Mouse (Mus musculus): Measurements from ENCODE around the gene Scgb1a1. TPM values are rescaled to one million over a fixed set of nuclear protein-coding genes. Genes with fewer than 3 reads are reported as not detected.
"Not testable (repeated sequence)": the region's sequence is repeated elsewhere in the genome, so short reads cannot be mapped to it uniquely, and the experiment has no call there.

Scgb1a1 gene
- polyA plus RNA-seq, 1 experiment from 2014 or later, result not detected

DNA sequence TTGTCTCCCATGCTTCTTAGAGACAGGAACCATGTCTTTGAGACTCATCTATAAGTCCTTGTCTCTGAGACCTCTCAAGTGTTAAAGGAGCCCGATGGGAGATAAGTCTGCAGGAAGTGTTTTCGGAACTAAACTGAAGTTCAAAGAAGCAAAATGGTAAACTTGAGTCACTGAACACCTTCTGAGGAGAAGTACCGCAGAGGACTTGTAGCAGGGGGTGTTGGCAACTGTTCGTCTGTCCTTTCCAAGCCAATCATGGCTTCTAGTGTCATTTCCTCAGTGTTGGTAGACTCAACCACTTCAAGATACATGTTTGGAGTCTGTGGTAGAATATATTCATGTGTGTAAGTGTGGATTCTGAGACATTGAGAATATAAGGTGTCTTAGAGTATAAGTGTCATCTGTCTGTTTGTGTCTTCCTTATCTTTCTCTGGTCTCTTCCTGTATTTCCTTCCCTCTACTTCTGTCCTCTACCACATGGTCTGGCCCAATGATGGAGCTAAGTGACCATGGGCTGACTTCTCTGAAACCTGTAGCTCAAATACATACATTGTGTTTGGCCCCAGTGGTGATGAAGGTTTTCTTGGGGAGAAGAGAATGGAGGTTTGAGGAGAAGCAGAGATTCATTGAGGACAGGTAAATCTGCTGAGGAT lies 31.9 kb downstream of the Scgb1a1 start:
- Histone ChIP-seq H3K27me3 (ENCODE audit: control insufficient read depth, insufficient read depth, low read length) (no peaks in the 10 kb centered on the region), H3K4me2 (replicated peaks; ENCODE audit: low read depth, low read length) (no peak overlapping the region), H3K9ac (ENCODE audit: low read depth, low read length) (no peak overlapping the region), H3K36me3 (ENCODE audit: control insufficient read depth, insufficient read depth, low read length) (no peaks in the 10 kb centered on the region), H3K4me3 (ENCODE audit: low read length) (no peak overlapping the region), H3K4me1 (ENCODE audit: control insufficient read depth, insufficient read depth, low read length) (no peaks in the 10 kb centered on the region), H3K9me3 (ENCODE audit: control insufficient read depth, low read length) (no peaks in the 10 kb centered on the region), H3K27ac (ENCODE audit: low read depth, low read length) (no peak overlapping the region)
- ATAC-seq (ENCODE audit: low FRiP score, low TSS enrichment), result no peak
- WGBS, result 87% methylated on average over 4 of the region's 4 CpGs

DNA sequence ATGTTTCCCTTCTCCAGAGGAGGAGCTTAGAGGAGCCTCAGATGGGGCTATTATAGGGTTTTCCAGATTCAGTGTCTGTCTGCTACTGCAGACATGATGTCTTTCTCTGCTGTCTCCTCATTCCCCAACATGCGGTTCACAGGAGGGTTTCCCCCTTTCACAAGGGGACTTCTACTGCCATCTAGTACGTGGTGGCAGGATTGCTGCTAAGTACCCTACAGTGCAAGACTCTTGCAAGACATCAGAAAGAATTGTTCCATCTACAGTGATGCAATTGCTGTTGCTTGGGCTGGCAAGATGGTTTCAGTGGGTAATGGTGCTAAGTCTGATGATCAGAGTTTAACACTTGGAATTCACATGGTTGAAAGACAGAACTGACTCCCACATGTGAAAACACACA lies 32.6 kb downstream of the Scgb1a1 start:
- Histone ChIP-seq H3K4me1 (ENCODE audit: control insufficient read depth, insufficient read depth, low read length) (no peaks in the 10 kb centered on the region), H3K36me3 (ENCODE audit: control insufficient read depth, insufficient read depth, low read length) (no peaks in the 10 kb centered on the region), H3K9me3 (ENCODE audit: control insufficient read depth, low read length) (no peaks in the 10 kb centered on the region), H3K4me3 (ENCODE audit: low read length) (no peak overlapping the region), H3K4me2 (replicated peaks; ENCODE audit: low read depth, low read length) (no peak overlapping the region), H3K27ac (ENCODE audit: low read depth, low read length) (no peak overlapping the region), H3K9ac (ENCODE audit: low read depth, low read length) (no peak overlapping the region), H3K27me3 (ENCODE audit: control insufficient read depth, insufficient read depth, low read length) (no peaks in the 10 kb centered on the region)
- 34% methylated on average over 2 of the region's 2 CpGs for WGBS
- no peak for ATAC-seq (ENCODE audit: low FRiP score, low TSS enrichment)

DNA sequence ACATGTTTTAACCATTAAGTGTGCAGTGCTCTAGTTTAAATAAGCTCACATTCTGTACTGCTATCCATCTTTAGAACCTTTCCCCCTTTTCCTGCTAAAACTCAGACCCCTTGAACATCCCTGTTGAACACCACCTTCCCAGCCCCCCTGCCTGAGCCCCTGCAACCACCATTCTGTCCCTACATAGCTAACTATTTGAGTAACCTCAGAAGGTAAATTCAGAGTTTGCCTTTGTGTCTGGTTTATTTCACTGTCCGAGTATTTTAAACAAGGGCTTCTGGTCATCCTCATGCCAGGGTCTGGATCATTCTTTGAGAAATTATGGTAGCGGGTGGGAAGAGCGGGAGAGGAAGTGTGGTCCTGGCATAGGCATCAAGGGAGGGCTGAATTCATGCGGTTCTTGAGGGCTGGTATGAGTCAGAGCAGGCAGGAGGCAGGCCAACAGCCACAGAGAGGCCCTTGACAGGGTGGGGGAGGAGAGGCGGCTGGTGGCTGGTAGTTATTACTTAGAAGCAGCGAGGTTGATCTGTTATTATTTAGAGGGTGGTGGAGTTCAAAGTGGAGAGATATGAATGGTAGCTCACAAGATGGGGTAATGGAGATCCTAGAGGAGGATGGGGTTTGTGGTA lies 34.8 kb downstream of the Scgb1a1 start:
- Histone ChIP-seq H3K9ac (ENCODE audit: low read depth, low read length) (no peak overlapping the region), H3K4me1 (ENCODE audit: control insufficient read depth, insufficient read depth, low read length) (no peaks in the 10 kb centered on the region), H3K4me2 (replicated peaks; ENCODE audit: low read depth, low read length) (no peak overlapping the region), H3K4me3 (ENCODE audit: low read length) (no peak overlapping the region), H3K27me3 (ENCODE audit: control insufficient read depth, insufficient read depth, low read length) (no peaks in the 10 kb centered on the region), H3K27ac (ENCODE audit: low read depth, low read length) (no peak overlapping the region), H3K9me3 (ENCODE audit: control insufficient read depth, low read length) (no peaks in the 10 kb centered on the region), H3K36me3 (ENCODE audit: control insufficient read depth, insufficient read depth, low read length) (no peaks in the 10 kb centered on the region)
- no peak for ATAC-seq (ENCODE audit: low FRiP score, low TSS enrichment)
- 59% methylated on average over 6 of the region's 6 CpGs for WGBS

DNA sequence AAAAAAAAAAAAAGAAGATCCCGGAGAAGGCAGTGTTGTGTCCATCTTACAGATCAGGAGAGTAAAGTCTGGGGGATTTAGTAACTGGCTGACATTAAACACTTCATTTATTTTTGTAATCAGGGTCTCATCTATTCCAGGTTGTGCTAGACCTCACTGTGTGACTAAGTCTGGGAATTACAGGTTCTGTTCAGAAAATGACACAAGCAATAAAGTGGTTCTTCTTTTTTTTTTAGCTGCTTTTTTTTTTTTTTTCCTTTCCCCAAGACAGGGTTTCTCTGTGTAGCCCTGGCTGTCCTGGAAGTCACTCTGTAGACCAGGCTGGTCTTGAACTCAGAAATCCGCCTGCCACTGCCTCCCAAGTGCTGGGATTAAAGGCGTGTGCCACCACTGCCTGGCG lies 35.8 kb downstream of the Scgb1a1 start:
- H3K4me3 ChIP-seq (ENCODE audit: low read length); H3K4me1 ChIP-seq (ENCODE audit: control insufficient read depth, insufficient read depth, low read length); H3K27ac ChIP-seq (ENCODE audit: low read depth, low read length); H3K9me3 ChIP-seq (ENCODE audit: control insufficient read depth, low read length); ATAC-seq (ENCODE audit: low FRiP score, low TSS enrichment); H3K4me2 ChIP-seq (replicated peaks; ENCODE audit: low read depth, low read length); H3K27me3 ChIP-seq (ENCODE audit: control insufficient read depth, insufficient read depth, low read length); H3K9ac ChIP-seq (ENCODE audit: low read depth, low read length); H3K36me3 ChIP-seq (ENCODE audit: control insufficient read depth, insufficient read depth, low read length): not testable (repeated sequence)
- 91% methylated on average over 4 of the region's 4 CpGs for WGBS

DNA sequence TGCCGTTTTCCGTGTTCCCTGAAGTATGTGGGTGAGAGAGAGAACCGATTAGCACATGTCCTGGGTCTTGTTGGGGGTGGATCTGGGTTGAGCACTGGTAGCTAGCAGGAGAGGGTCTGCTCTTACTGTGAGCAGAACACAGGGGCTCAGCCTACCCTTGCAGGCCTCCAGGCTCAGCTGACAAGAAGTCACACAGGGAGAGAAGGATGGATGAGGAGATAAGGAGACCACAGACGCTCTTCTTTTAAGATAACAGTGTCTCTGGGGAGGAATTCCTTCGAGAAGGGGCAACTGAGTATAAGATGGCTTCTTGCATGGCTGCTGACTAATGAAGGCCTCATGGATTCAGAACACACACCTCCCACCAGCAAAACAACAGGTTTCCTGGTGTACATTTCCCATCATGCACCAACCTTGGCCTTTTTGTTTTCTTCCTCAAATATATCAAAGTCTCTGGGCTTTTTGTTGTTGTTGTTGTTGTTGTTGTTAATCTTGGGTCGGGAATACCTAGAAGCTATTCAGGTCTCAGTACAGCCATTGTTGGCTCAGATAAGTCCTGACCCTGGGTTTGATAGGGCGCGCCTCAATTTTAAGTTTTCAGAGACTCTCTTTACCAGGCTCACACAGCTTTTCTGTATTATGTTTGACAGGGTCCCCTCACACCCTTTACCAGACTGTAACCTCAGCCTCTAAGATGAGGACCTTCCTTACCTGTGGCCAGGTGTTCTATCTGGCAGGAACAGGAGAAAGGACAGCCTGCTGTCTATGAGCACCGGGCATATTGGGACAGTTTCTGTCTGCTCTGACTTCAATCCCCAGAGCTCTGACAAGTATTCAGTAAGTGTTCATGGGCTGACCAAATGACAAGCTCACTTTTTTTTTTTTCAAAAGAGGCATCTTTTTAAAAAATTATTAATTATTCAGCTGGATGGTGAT lies 37.2 kb downstream of the Scgb1a1 start:
- H3K9me3 ChIP-seq (ENCODE audit: control insufficient read depth, low read length), result no peaks in the 10 kb centered on the region
- H3K9ac ChIP-seq (ENCODE audit: low read depth, low read length), result no peak overlapping the region
- H3K4me3 ChIP-seq (ENCODE audit: low read length), result no peak overlapping the region
- no peaks in the 10 kb centered on the region for H3K36me3 ChIP-seq (ENCODE audit: control insufficient read depth, insufficient read depth, low read length)
- H3K27me3 ChIP-seq (ENCODE audit: control insufficient read depth, insufficient read depth, low read length), result no peaks in the 10 kb centered on the region
- ATAC-seq (ENCODE audit: low FRiP score, low TSS enrichment), result no peak
- no peak overlapping the region for H3K4me2 ChIP-seq (replicated peaks; ENCODE audit: low read depth, low read length)
- no peaks in the 10 kb centered on the region for H3K4me1 ChIP-seq (ENCODE audit: control insufficient read depth, insufficient read depth, low read length)
- H3K27ac ChIP-seq (ENCODE audit: low read depth, low read length), result no peak overlapping the region
- 79% methylated on average over 9 of the region's 9 CpGs for WGBS

DNA sequence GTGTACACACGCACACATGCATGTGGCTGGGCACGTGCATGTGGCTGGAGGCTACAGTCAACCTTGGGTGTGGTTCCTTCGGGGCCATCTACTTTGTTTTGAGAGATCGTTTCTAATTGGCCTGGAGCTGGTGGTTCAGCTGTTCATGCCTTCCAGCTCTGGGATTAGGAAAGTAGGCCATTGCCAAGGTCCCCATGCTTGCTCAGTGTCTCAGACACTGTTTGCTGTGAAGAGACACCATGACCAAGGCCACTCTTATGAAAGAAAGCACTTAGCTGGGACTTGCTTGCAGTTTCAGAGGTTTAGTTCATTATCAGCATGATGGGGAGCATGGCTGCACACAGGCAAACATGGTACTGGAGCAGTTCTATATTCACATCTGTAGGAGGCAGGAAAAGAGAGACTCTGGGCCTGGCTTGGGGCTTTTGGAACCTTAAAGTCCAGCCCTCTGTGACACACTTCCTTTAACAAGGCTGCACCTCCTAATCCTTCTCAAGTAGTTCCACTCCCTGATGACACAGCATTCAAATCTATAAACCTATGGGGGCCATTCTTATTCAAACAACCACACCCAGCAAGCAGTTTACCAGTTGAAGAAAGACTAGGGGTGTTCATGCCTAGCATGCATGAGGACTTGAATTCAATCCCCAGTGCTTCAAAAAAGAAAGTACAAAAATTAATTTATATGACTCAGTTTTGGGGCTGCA lies 38.6 kb downstream of the Scgb1a1 start:
- H3K4me2 ChIP-seq (replicated peaks; ENCODE audit: low read depth, low read length), result no peak overlapping the region
- 90% methylated on average over 4 of the region's 4 CpGs for WGBS
- no peaks in the 10 kb centered on the region for H3K27me3 ChIP-seq (ENCODE audit: control insufficient read depth, insufficient read depth, low read length)
- H3K9ac ChIP-seq (ENCODE audit: low read depth, low read length), result no peak overlapping the region
- no peaks in the 10 kb centered on the region for H3K4me1 ChIP-seq (ENCODE audit: control insufficient read depth, insufficient read depth, low read length)
- H3K36me3 ChIP-seq (ENCODE audit: control insufficient read depth, insufficient read depth, low read length), result no peaks in the 10 kb centered on the region
- no peak overlapping the region for H3K4me3 ChIP-seq (ENCODE audit: low read length)
- no peak for ATAC-seq (ENCODE audit: low FRiP score, low TSS enrichment)
- H3K9me3 ChIP-seq (ENCODE audit: control insufficient read depth, low read length), result no peaks in the 10 kb centered on the region
- no peak overlapping the region for H3K27ac ChIP-seq (ENCODE audit: low read depth, low read length)

DNA sequence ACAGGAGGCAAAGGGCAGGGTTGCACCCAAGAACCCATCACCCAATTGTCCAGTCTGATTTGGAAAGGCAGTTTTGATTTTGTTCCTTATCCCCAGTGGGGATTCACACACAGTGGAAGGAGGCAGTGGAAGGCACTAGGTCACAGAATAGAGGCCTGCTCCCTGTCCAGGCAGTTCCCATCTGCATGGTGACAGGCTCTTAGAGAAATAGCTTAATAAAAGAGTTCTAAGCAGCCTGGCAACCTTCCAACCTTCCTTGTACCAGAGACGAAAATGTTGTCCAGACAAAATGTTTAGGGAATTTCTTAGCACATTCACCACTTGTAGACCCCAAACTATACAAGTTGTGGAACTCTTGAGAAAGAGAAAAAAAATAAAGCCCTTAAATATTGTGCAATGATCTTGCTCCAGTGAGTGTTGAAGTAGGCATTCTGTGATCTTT lies 39.8 kb downstream of the Scgb1a1 start:
- H3K36me3 ChIP-seq (ENCODE audit: control insufficient read depth, insufficient read depth, low read length), result no peaks in the 10 kb centered on the region
- H3K27me3 ChIP-seq (ENCODE audit: control insufficient read depth, insufficient read depth, low read length), result no peaks in the 10 kb centered on the region
- H3K9ac ChIP-seq (ENCODE audit: low read depth, low read length), result no peak overlapping the region
- H3K4me1 ChIP-seq (ENCODE audit: control insufficient read depth, insufficient read depth, low read length), result no peaks in the 10 kb centered on the region
- no peak for ATAC-seq (ENCODE audit: low FRiP score, low TSS enrichment)
- no peak overlapping the region for H3K4me3 ChIP-seq (ENCODE audit: low read length)
- WGBS, result 40% methylated on average over 1 of the region's 1 CpGs
- H3K9me3 ChIP-seq (ENCODE audit: control insufficient read depth, low read length), result no peaks in the 10 kb centered on the region
- H3K27ac ChIP-seq (ENCODE audit: low read depth, low read length), result no peak overlapping the region
- no peak overlapping the region for H3K4me2 ChIP-seq (replicated peaks; ENCODE audit: low read depth, low read length)

DNA sequence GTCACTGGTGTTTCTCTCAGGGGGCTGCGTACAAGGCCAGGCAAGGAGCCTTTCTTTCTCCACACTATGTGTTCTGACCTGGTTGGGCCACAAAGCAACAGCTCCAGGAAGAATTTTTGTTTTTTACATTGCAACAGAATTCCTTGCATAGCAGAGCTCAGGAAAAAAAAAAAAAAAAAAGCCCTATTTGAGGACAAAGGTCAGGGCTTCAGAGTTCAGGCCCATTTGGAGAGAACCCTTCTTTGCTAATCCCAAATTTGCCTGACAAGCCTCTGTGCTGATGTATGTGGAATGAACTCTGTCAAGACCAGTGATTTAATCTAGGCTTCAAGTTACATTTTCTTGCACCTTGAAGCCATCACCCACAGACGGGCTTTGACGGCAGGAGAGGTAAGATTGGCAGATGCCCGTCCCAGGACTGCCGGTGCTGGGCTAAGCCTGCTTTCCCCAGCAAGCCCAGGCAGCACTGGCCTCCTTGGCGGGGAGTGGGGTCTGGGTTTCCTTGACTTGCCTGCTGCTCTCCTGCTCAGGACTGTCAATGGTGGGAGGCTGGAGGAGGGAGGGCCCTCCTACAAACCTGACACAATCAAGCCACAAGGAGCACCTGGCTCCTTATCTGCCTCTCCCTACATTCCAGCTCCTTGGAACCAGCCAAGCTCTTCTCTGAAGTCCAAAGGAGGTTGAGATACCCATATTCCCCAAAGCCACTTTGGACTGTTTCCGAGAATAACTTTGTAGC lies 40.4 kb downstream of the Scgb1a1 start:
- 73% methylated on average over 7 of the region's 7 CpGs for WGBS
- H3K27ac ChIP-seq (ENCODE audit: low read depth, low read length), result no peak overlapping the region
- ATAC-seq (ENCODE audit: low FRiP score, low TSS enrichment), result no peak
- no peaks in the 10 kb centered on the region for H3K4me1 ChIP-seq (ENCODE audit: control insufficient read depth, insufficient read depth, low read length)
- H3K9ac ChIP-seq (ENCODE audit: low read depth, low read length), result no peak overlapping the region
- H3K4me3 ChIP-seq (ENCODE audit: low read length), result no peak overlapping the region
- H3K36me3 ChIP-seq (ENCODE audit: control insufficient read depth, insufficient read depth, low read length), result no peaks in the 10 kb centered on the region
- no peaks in the 10 kb centered on the region for H3K27me3 ChIP-seq (ENCODE audit: control insufficient read depth, insufficient read depth, low read length)
- H3K9me3 ChIP-seq (ENCODE audit: control insufficient read depth, low read length), result no peaks in the 10 kb centered on the region
- no peak overlapping the region for H3K4me2 ChIP-seq (replicated peaks; ENCODE audit: low read depth, low read length)

Measured in kidney, embryonic 14.5 days (tissue).